In genomic region chr11:68431699-68432360, GRCm38 (mm10) we compare ENCODE assay signal across 7 mouse cellular contexts. TPM values are rescaled to one million over a fixed set of nuclear protein-coding genes. Genes with fewer than 3 reads are reported as not detected.
A peak's percentile ranks its signal among the peaks of the same experiment; 100 is the strongest.
DNase-seq lines count a peak whose midpoint lies in the region; ATAC-seq and TF ChIP-seq lines count a peak whose summit lies in the region.

Pik3r5 (plus strand) TSS chr11:68432121.

- peak; percentile 84 for ATAC-seq in embryonic facial prominence, embryonic 11.5 days (replicated peaks; ENCODE audit: insufficient number of reproducible peaks, low FRiP score, low TSS enrichment, low read depth)
- peak; percentile 86 for ATAC-seq in limb, embryonic 15.5 days (ENCODE audit: insufficient number of reproducible peaks, low FRiP score, low TSS enrichment, low read depth)
- peak; percentile 73 for ATAC-seq in midbrain, postnatal 0 days (ENCODE audit: low FRiP score)

- H3K4me2 ChIP-seq in embryonic facial prominence, embryonic 11.5 days (ENCODE audit: low read depth, low read length): peak within 1 kb of the TSS; percentile 67
- peak within 1 kb of the TSS; percentile 69 for H3K4me2 ChIP-seq in limb, embryonic 15.5 days
- peak within 1 kb of the TSS; percentile 46 for H3K4me2 ChIP-seq in midbrain, postnatal 0 days (ENCODE audit: low read depth, low read length, poor library complexity, severe bottlenecking)

- DNase-seq in adrenal gland, adult 2 months: peak; percentile 85
- peak; percentile 92 for DNase-seq in embryonic facial prominence, embryonic 11.5 days (ENCODE audit: low spot score)
- peak; percentile 82 to 85 for DNase-seq in heart, adult 2 months
- DNase-seq in kidney, adult 2 months: peak; percentile 74
- peak; percentile 74 for DNase-seq in midbrain, postnatal 0 days (ENCODE audit: low spot score)
- peak; percentile 65 to 86 for DNase-seq in spleen, postnatal 10 days (ENCODE audit: low spot score in 2 of 2)

- H3K36me3 ChIP-seq in embryonic facial prominence, embryonic 11.5 days (replicated peaks; ENCODE audit: control insufficient read depth, insufficient read depth, low read depth, low read length): no peaks in the 10 kb centered on the region
- H3K36me3 ChIP-seq in heart, adult 2 months (ENCODE audit: control insufficient read depth, insufficient read depth, low read length): no peaks in the 10 kb centered on the region
- H3K36me3 ChIP-seq in kidney, adult 2 months (ENCODE audit: control insufficient read depth, insufficient read depth, low read length): no peaks in the 10 kb centered on the region
- no peaks in the 10 kb centered on the region for H3K36me3 ChIP-seq in limb, embryonic 15.5 days
- no peaks in the 10 kb centered on the region for H3K36me3 ChIP-seq in midbrain, postnatal 0 days (ENCODE audit: insufficient read depth, low read length)

- no peak within 1 kb of the TSS for H3K27ac ChIP-seq in embryonic facial prominence, embryonic 11.5 days (replicated peaks; ENCODE audit: low read depth, low read length)
- peak within 1 kb of the TSS; percentile 41; the same call in 1 of the 2 replicates for H3K27ac ChIP-seq in heart, adult 2 months
- H3K27ac ChIP-seq in kidney, adult 2 months (ENCODE audit: insufficient read depth, low read depth, low read length): no peak within 1 kb of the TSS
- H3K27ac ChIP-seq in limb, embryonic 15.5 days: no peak within 1 kb of the TSS
- no peak within 1 kb of the TSS for H3K27ac ChIP-seq in midbrain, postnatal 0 days (ENCODE audit: low read depth, low read length)

- 10% methylated on average over 35 of the region's 35 CpGs for whole genome bisulfite sequencing in embryonic facial prominence, embryonic 11.5 days
- WGBS in heart, adult 2 months: 5% methylated on average over 35 of the region's 35 CpGs
- 4% methylated on average over 35 of the region's 35 CpGs for WGBS in kidney, adult 2 months
- 5% methylated on average over 35 of the region's 35 CpGs for WGBS in limb, embryonic 15.5 days
- WGBS in midbrain, postnatal 0 days: 9% methylated on average over 34 of the region's 35 CpGs

- H3K4me1 ChIP-seq in embryonic facial prominence, embryonic 11.5 days (ENCODE audit: control insufficient read depth, insufficient read depth, low read length): peaks cover under 1% of the 10 kb centered on the region
- H3K4me1 ChIP-seq in heart, adult 2 months (ENCODE audit: control insufficient read depth, insufficient read depth, low read length): no peaks in the 10 kb centered on the region
- H3K4me1 ChIP-seq in kidney, adult 2 months (ENCODE audit: control insufficient read depth, insufficient read depth, low read length): no peaks in the 10 kb centered on the region
- H3K4me1 ChIP-seq in limb, embryonic 15.5 days: peaks cover 15% of the 10 kb centered on the region
- H3K4me1 ChIP-seq in midbrain, postnatal 0 days (ENCODE audit: insufficient read depth, low read length): no peaks in the 10 kb centered on the region

- intact Hi-C loops in heart, adult 2 months (cut with DNase I): loop anchor here (5.0 kb wide), 2 partner anchors 45 to 115 kb away; no protein-coding TSS in a partner anchor

- TF ChIP-seq EP300 in heart, adult 2 months (IDR thresholded peaks at IDR 0.05; ENCODE audit: insufficient read depth, low read depth, low read length): no peak

- no peaks in the 10 kb centered on the region for H3K79me2 ChIP-seq in heart, adult 2 months (replicated peaks; ENCODE audit: control insufficient read depth, insufficient read depth, low read length)

- peaks cover 5% of the 10 kb centered on the region for H3K27me3 ChIP-seq in embryonic facial prominence, embryonic 11.5 days (ENCODE audit: control insufficient read depth, insufficient read depth, low read length)
- no peaks in the 10 kb centered on the region; the same call in 1 of the 2 replicates for H3K27me3 ChIP-seq in heart, adult 2 months (ENCODE audit: control insufficient read depth, insufficient read depth, low read length)
- no peaks in the 10 kb centered on the region for H3K27me3 ChIP-seq in kidney, adult 2 months (replicated peaks; ENCODE audit: control insufficient read depth, insufficient read depth, low read length)
- H3K27me3 ChIP-seq in limb, embryonic 15.5 days: 0 out of 2 replicates have a peak, but pooled peaks cover 10% of the 10 kb centered on the region
- H3K27me3 ChIP-seq in midbrain, postnatal 0 days (ENCODE audit: insufficient read depth, low read length): peaks cover 11% of the 10 kb centered on the region

- peak within 1 kb of the TSS; percentile 42 for H3K4me3 ChIP-seq in embryonic facial prominence, embryonic 11.5 days (ENCODE audit: low read depth, low read length)
- peak within 1 kb of the TSS; percentile 41 for H3K4me3 ChIP-seq in heart, adult 2 months
- peak within 1 kb of the TSS; percentile 37; the same call in 1 of the 2 replicates for H3K4me3 ChIP-seq in kidney, adult 2 months (ENCODE audit: insufficient read depth, low read depth, low read length)
- peak within 1 kb of the TSS; percentile 43 for H3K4me3 ChIP-seq in limb, embryonic 15.5 days
- H3K4me3 ChIP-seq in midbrain, postnatal 0 days (ENCODE audit: low read depth, low read length): peak within 1 kb of the TSS; percentile 34

- H3K9ac ChIP-seq in embryonic facial prominence, embryonic 11.5 days (replicated peaks; ENCODE audit: low read length): peak within 1 kb of the TSS; percentile 34; the same call in 1 of the 2 replicates
- peak within 1 kb of the TSS; percentile 56 for H3K9ac ChIP-seq in heart, adult 2 months (ENCODE audit: low read depth, low read length)
- 0 out of 2 replicates have a peak within 1 kb of the TSS, but pooled peaks have one; percentile 20 for H3K9ac ChIP-seq in limb, embryonic 15.5 days
- 0 out of 2 replicates have a peak within 1 kb of the TSS, but pooled peaks have one; percentile 15 for H3K9ac ChIP-seq in midbrain, postnatal 0 days (replicated peaks; ENCODE audit: low read length, poor library complexity, severe bottlenecking)

- TF ChIP-seq CTCF in heart, adult 2 months (IDR thresholded peaks at IDR 0.05): peak; percentile 86
- peak; percentile 49 for TF ChIP-seq CTCF in kidney, adult 2 months (conservative IDR thresholded peaks at IDR 0.05; ENCODE audit: insufficient read depth, insufficient read length, low read depth, low read length)
- TF ChIP-seq CTCF in midbrain, postnatal 0 days (IDR thresholded peaks at IDR 0.05): peak; percentile 62

- H3K9me3 ChIP-seq in embryonic facial prominence, embryonic 11.5 days (replicated peaks; ENCODE audit: control insufficient read depth, low read length): no peaks in the 10 kb centered on the region
- no peaks in the 10 kb centered on the region for H3K9me3 ChIP-seq in limb, embryonic 15.5 days
- no peaks in the 10 kb centered on the region for H3K9me3 ChIP-seq in midbrain, postnatal 0 days (ENCODE audit: low read length)

- TF ChIP-seq POLR2A in heart, adult 2 months (IDR thresholded peaks at IDR 0.05; ENCODE audit: insufficient read depth, low read depth, low read length): no peak
- TF ChIP-seq POLR2A in kidney, adult 2 months (IDR thresholded peaks at IDR 0.05; ENCODE audit: low read depth, low read length): no peak

RNA-seq across cellular contexts. Expression of gene Pik3r5, which starts in this region (rescaled TPM):
- 1 to 10 TPM; 1.4 to 3.2 TPM for total RNA-seq in adrenal gland, adult 2 months (2021)
- polyA plus RNA-seq in adrenal gland, adult 2 months (2012; rRNA removed): 1.6 TPM in 2 replicates
- 0.50 and 0.66 TPM in 2 replicates for polyA plus RNA-seq in embryonic facial prominence, embryonic 11.5 days (2014; fragmentation: Nextera tagmentation; extraction: Ambion mirVana)
- total RNA-seq in heart, adult 2 months (2021): 1 to 10 TPM in 1 of 2 experiments, under 1 TPM in 1; 0.84 to 1.3 TPM
- 1.4 and 2.9 TPM in 2 replicates for polyA plus RNA-seq in heart, adult 2 months (2012; rRNA removed)
- polyA plus RNA-seq in kidney, adult 2 months (2012; rRNA removed): 0.83 and 2.2 TPM in 2 replicates
- polyA plus RNA-seq in limb, embryonic 15.5 days (2015; fragmentation: Nextera tagmentation; extraction: Ambion mirVana): 0.36 and 0.38 TPM in 2 replicates
- 1.0 and 1.4 TPM in 2 replicates for total RNA-seq in midbrain, postnatal 0 days (2014; rRNA removed)
- polyA plus RNA-seq in midbrain, postnatal 0 days (2015; fragmentation: Nextera tagmentation; extraction: Ambion mirVana): 0.23 and 0.52 TPM in 2 replicates

Comparison
In these comparisons a context has a peak if more than half of its experiments do, and no peak if none do; other contexts are left out.
1. Peak in DNase-seq, ATAC-seq, H3K4me3 ChIP-seq, H3K9ac ChIP-seq and H3K4me2 ChIP-seq in embryonic facial prominence, embryonic 11.5 days; RNA of the gene not detected or under 1 TPM.
2. Peak in ATAC-seq, H3K4me3 ChIP-seq, H3K9ac ChIP-seq and H3K4me2 ChIP-seq in limb, embryonic 15.5 days; RNA of the gene not detected or under 1 TPM.